ENCODE assay signal across 13 mouse cellular contexts in genomic region chr5:116571936-116572335, GRCm38 (mm10). TPM values are rescaled to one million over a fixed set of nuclear protein-coding genes. Genes with fewer than 3 reads are reported as not detected.
DNase-seq lines count a peak whose midpoint lies in the region; ATAC-seq lines count a peak whose summit lies in the region.
"Had no signal": no experiment of that assay in that cellular context is flagged by ENCODE, and none has a peak within 500 bp of the region (broad histone marks: within the 10 kb centered on the region; RNA-seq: fewer than 3 reads in every experiment).

No protein-coding gene starts in this region.

- H3K4me3 ChIP-seq in embryonic facial prominence, embryonic 10.5 days: no peak overlapping the region; the same call in 1 of the 2 replicates
- H3K4me3 ChIP-seq in limb, embryonic 12.5 days (replicated peaks): no peak overlapping the region

- H3K9ac ChIP-seq in limb, embryonic 12.5 days (replicated peaks): no peak overlapping the region

- no peaks in the 10 kb centered on the region for H3K9me3 ChIP-seq in embryonic facial prominence, embryonic 10.5 days
- no peaks in the 10 kb centered on the region for H3K9me3 ChIP-seq in limb, embryonic 12.5 days

- no peaks in the 10 kb centered on the region for H3K36me3 ChIP-seq in embryonic facial prominence, embryonic 10.5 days (replicated peaks)
- no peaks in the 10 kb centered on the region for H3K36me3 ChIP-seq in limb, embryonic 12.5 days

- ATAC-seq in limb, embryonic 12.5 days (ENCODE audit: insufficient number of reproducible peaks, insufficient read depth, low FRiP score, low TSS enrichment, low read depth): no peak
- ATAC-seq: intestine, embryonic 16.5 days; lung, postnatal 0 days had no signal

- WGBS in embryonic facial prominence, embryonic 10.5 days: 37% methylated on average over 5 of the region's 5 CpGs
- 27% methylated on average over 2 of the region's 5 CpGs for WGBS in limb, embryonic 12.5 days

- H3K27me3 ChIP-seq in embryonic facial prominence, embryonic 10.5 days (replicated peaks; ENCODE audit: low read depth, poor library complexity, severe bottlenecking): no peaks in the 10 kb centered on the region
- peaks cover 25% of the 10 kb centered on the region for H3K27me3 ChIP-seq in limb, embryonic 12.5 days
- H3K27me3 ChIP-seq: CH12.LX had no signal

- H3K27ac ChIP-seq in embryonic facial prominence, embryonic 10.5 days (replicated peaks): peak overlapping the region; percentile 82; the same call in 1 of the 2 replicates
- no peak overlapping the region for H3K27ac ChIP-seq in limb, embryonic 12.5 days

- H3K4me2 ChIP-seq in limb, embryonic 12.5 days: 0 out of 2 replicates have a peak overlapping the region, but pooled peaks have one; percentile 15

- peaks cover 56% of the 10 kb centered on the region for H3K4me1 ChIP-seq in embryonic facial prominence, embryonic 10.5 days
- H3K4me1 ChIP-seq in limb, embryonic 12.5 days (replicated peaks): peaks cover 18% of the 10 kb centered on the region

- peak; percentile 92 for DNase-seq in brain, adult 2 months (ENCODE audit: low read depth, low spot score)
- peak; percentile 58 for DNase-seq in cerebellum, adult 11 months
- no peak for DNase-seq in embryonic facial prominence, embryonic 10.5 days (ENCODE audit: low spot score)
- no peak for DNase-seq in heart, adult 8-10 months (ENCODE audit: low spot score)
- DNase-seq in adrenal gland, adult (ENCODE audit: inconsistent age in 2 of 2, low spot score in 1 of 2): no peak
- DNase-seq in adrenal gland, postnatal 25 days: no peak
- DNase-seq: gastrocnemius, postnatal 36 days; kidney, postnatal 14 days had no signal

RNA-seq across cellular contexts. Expression of gene Srrm4, which starts 19.7 kb away (rescaled TPM):
- polyA plus RNA-seq in embryonic facial prominence, embryonic 10.5 days (2016; fragmentation: Nextera tagmentation; extraction: Ambion mirVana): 4.3 and 5.6 TPM in 2 replicates
- 0.09 and 0.10 TPM in 2 replicates for polyA plus RNA-seq in limb, embryonic 12.5 days (2016; fragmentation: Nextera tagmentation; extraction: Ambion mirVana)
- 10 to 100 TPM in 3 of 4 experiments, 1 to 10 TPM in 1; 8.5 to 17.1 (median 13.6) TPM for total RNA-seq in heart, adult 8-10 months (2022)
- 1.3 and 2.2 TPM in 2 replicates for total RNA-seq in adrenal gland, postnatal 25 days (2021)
- total RNA-seq: CH12.LX; monocyte, adult 5-6 weeks had no signal

Comparison
In these comparisons a context has a peak if more than half of its experiments do, and no peak if none do; other contexts are left out.
1. DNase-seq: peak in brain, adult 2 months (single experiment) and cerebellum, adult 11 months (single experiment); none in embryonic facial prominence, embryonic 10.5 days (single experiment), heart, adult 8-10 months (single experiment), adrenal gland, adult (0 of 2) and adrenal gland, postnatal 25 days (single experiment).